Mouse (Mus musculus) right cerebral cortex, postnatal 36 days (tissue): ENCODE results near the gene Il4ra.

Experiments used
- DNase-seq, 2 experiments: peaks; one replicate each; pipeline ENCODE4 v3.0.0; 2022; ENCODE audit warnings: low spot score in 2 of 2, mixed read lengths in 1 of 2

The Il4ra gene

GRCm38 (mm10) chr7:125549916-125550315 is 2.0 kb upstream of the Il4ra start:
- DNase-seq: no peak

- no peak for DNase-seq
Measured at GRCm38 (mm10) chr7:125550881-125551381, 989 bp upstream of the Il4ra start.

- DNase-seq: no peak
Measured at GRCm38 (mm10) chr7:125552851-125553555, 1.1 kb downstream of the Il4ra start.

- no peak for DNase-seq
Measured at GRCm38 (mm10) chr7:125553653-125554428, 1.9 kb downstream of the Il4ra start.

- DNase-seq: no peak
Measured at GRCm38 (mm10) chr7:125554456-125555114, 2.7 kb downstream of the Il4ra start.

- DNase-seq: no peak
Measured at GRCm38 (mm10) chr7:125555351-125555872, 3.5 kb downstream of the Il4ra start.

GRCm38 (mm10) chr7:125556096-125556495 is 4.2 kb downstream of the Il4ra start:
- DNase-seq: no peak

GRCm38 (mm10) chr7:125556865-125557264 is 4.9 kb downstream of the Il4ra start:
- no peak for DNase-seq

- DNase-seq: no peak
Measured at GRCm38 (mm10) chr7:125558401-125558945, 6.6 kb downstream of the Il4ra start.

GRCm38 (mm10) chr7:125558997-125559396 is 7.1 kb downstream of the Il4ra start:
- no peak for DNase-seq

GRCm38 (mm10) chr7:125559537-125559936 is 7.6 kb downstream of the Il4ra start:
- DNase-seq: no peak

- no peak for DNase-seq
Measured at GRCm38 (mm10) chr7:125560146-125560785, 8.3 kb downstream of the Il4ra start.

GRCm38 (mm10) chr7:125561085-125561690 is 9.3 kb downstream of the Il4ra start:
- peak; percentile 37 to 38 for DNase-seq

- no peak for DNase-seq
Measured at GRCm38 (mm10) chr7:125562413-125562812, 10.5 kb downstream of the Il4ra start.

- DNase-seq: no peak
Measured at GRCm38 (mm10) chr7:125563093-125563492, 11.2 kb downstream of the Il4ra start.

GRCm38 (mm10) chr7:125564316-125565024 is 12.6 kb downstream of the Il4ra start:
- no peak for DNase-seq

GRCm38 (mm10) chr7:125565516-125566285 is 13.8 kb downstream of the Il4ra start:
- DNase-seq: no peak

GRCm38 (mm10) chr7:125566420-125566819 is 14.5 kb downstream of the Il4ra start:
- no peak for DNase-seq

GRCm38 (mm10) chr7:125568888-125569287 is 17.0 kb downstream of the Il4ra start:
- DNase-seq: no peak
